Mouse (Mus musculus): ENCODE results near the gene Adam19.

GRCm38 (mm10) chr11:46076442-46077158, 20.8 kb downstream of the Adam19 start:
- TF ChIP-seq CTCF (IDR thresholded peaks at IDR 0.05; ENCODE audit: control insufficient read depth, insufficient read depth, insufficient read length) (no peak), USF1 (IDR thresholded peaks at IDR 0.05; ENCODE audit: low read depth) (no peak), MYOG (IDR thresholded peaks at IDR 0.05; ENCODE audit: control insufficient read depth, extremely low read depth, insufficient read length) (no peak), MYOD1 (IDR thresholded peaks at IDR 0.05; ENCODE audit: control insufficient read depth, insufficient read length, low read depth) (no peak), CEBPB (IDR thresholded peaks at IDR 0.05; ENCODE audit: low read depth) (no peak)

Data from C2C12 (cell line).